Mouse (Mus musculus) gonadal fat pad, adult 2 months (tissue): ENCODE measurements around the gene Defb23. TPM values are rescaled to one million over a fixed set of nuclear protein-coding genes. Genes with fewer than 3 reads are reported as not detected.
"Not testable (repeated sequence)": the region's sequence is repeated elsewhere in the genome, so short reads cannot be mapped to it uniquely, and the experiment has no call there.

Source experiments
- DNase-seq: peaks from one replicate; pipeline ENCODE4 v3.0.0-alpha.2; 2012; ENCODE audit warnings: low read depth
- polyA plus RNA-seq: library from polyadenylated mRNA; depleted of rRNA; stranded (reverse); fragments of >200 nt; gene quantifications from 2 replicates; pipeline ENCODE4 v1.2.3, GENCODE M21; 2012; rRNA removed

The Defb23 gene
- polyA plus RNA-seq, 1 experiment, result 374 TPM

- DNase-seq, result no peak
These were observed 27.2 kb downstream of the Defb23 start for GRCm38 (mm10) chr2:152436983-152437860.

GRCm38 (mm10) chr2:152436405-152436901 lies 28.0 kb downstream of the Defb23 start:
- no peak for DNase-seq

DNA sequence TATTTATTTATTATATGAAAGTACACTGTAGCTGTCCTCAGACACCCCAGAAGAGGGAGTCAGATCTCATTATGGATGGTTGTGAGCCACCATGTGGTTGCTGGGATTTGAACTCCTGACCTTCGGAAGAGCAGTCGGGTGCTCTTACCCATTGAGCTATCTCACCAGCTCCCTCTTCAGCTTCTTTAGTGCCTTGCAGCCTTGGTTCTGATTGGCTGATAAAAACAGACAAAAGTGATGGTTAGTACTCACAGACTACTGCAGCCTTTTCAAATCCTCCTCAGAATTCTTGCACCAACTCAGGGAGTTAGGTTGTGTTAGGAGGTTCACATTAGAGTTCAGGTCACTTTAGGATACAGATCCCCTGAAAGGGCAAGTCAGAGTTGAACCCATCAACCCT lies 35.9 kb downstream of the Defb23 start:
- DNase-seq, result not testable (repeated sequence)

GRCm38 (mm10) chr2:152427493-152427892 lies 36.9 kb downstream of the Defb23 start:
- DNase-seq, result no peak

- no peak for DNase-seq
These were observed 48.6 kb downstream of the Defb23 start for GRCm38 (mm10) chr2:152415786-152416185.

DNA sequence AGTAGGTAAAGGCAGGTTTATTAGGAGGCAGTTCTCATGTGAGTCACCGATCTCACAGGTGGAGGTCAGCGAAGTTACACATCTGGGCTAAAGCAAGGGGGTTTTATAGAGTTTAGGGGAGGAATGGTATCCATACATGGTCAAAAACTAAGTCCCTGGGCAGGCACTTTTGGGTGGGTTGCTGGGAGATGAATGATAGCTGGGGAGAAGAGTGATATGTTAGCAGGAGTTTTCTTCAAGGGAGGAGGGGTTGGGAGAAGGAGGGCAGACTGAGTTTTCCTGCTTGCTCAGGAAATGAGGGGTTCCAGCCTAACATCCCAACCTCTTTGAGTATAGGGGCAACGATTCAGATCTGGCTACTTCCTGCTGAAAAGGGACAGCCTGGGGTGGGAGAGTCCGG lies 49.1 kb downstream of the Defb23 start, which contains the start of gene 6820408C15Rik:
Gene 6820408C15Rik, plus strand, starts transcription at position 301 of the 400 bp plus-strand sequence.
- DNase-seq, result no peak

- no peak for DNase-seq
These were observed 49.7 kb downstream of the Defb23 start, which contains the start of gene Zcchc3 for GRCm38 (mm10) chr2:152414591-152415165. Zcchc3 (minus strand) TSS chr2:152415027.

GRCm38 (mm10) chr2:152413765-152414584 lies 50.4 kb downstream of the Defb23 start:
- no peak for DNase-seq

DNA sequence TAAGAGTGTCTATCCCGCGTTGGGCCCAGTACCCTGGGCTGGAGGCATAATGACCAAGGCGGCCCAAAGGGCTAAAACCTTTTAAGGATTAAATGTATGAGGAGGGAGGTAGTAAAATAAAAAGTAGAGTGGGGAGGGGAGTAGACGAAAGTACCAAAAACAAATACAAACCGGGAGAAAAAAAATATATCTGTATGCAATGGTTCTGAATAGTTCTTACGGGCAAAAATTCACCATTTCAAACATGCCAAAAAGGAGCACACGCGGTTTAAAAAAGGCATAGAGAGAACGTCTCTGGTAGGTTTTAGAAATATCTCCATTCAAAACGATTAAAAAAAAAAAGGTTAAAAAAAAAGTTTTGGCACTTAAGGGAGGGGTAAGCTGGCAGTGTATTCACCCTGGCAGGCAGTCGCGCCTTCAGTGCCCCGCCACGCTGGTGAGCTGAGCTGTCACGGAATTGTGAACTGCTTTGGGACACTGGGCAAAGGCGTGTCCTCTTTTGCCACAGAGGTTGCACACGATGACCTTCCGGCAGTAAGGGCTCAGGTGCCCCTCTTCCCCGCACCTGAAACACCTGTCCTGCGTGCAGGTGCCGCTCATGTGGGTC lies 51.2 kb downstream of the Defb23 start:
- DNase-seq, result no peak

DNA sequence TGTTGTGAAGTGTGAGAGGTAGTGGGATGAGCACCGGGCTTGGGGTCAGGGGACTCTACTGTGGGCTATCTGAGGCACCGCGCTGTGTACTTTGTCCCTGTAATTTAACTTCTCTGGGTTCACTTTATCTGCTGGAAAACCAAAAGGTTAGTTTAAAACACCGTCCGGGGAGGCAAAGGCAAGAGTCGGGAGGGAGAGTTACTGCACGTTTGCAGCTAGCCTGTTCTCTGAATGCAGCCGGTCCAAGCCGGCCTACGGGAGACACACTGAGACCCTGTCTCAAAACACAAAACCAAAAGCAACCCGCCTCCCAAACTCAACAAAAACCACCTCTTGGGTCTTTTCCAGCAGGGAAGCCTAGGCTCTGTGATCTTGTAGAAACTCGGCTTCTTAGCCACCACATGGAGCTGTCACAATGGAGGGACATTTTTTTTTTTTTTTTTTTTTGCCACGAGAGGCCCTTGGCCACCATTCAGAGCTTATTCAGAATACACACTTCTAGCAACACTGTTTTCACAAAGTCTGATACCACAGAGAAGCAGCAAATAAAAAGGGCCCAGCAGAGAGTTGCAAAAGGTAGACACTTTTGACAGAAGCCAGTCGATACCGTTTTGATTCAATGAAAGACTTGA lies 51.8 kb downstream of the Defb23 start:
- no peak for DNase-seq

DNA sequence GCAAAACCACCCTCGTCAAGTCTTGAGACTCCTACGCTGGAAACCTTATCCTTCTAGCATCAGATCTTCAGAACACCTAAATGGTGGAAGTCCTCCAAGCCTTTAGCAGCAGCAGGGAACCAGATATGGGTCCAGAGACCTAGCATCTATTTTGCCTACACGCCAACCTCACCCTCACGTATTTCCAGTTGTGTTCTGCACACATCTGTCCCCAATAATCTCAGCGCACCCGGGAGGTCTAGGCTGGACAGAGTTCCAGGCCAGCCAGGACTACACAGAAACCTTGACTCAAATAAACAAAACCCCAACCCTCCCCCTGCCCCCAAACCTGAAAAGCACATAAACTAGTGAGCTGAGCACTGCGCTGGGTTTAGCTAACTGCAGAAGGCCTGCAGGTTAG lies 52.9 kb downstream of the Defb23 start:
- DNase-seq, result no peak

- no peak for DNase-seq
These were observed 53.4 kb downstream of the Defb23 start for GRCm38 (mm10) chr2:152410971-152411371.

- DNase-seq, result no peak
These were observed 54.6 kb downstream of the Defb23 start for GRCm38 (mm10) chr2:152409781-152410180.

Other genes with a start within 250 kb of the Defb23 start
- gene Csnk2a1, start 237.8 kb downstream of the Defb23 start, polyA plus RNA-seq, result 26.7 and 29.6 TPM in 2 replicates
- gene Tbc1d20, start 170.8 kb downstream of the Defb23 start, polyA plus RNA-seq, result 82.0 and 93.5 TPM in 2 replicates
- 140 and 169 TPM in 2 replicates for gene Rbck1, start 132.0 kb downstream of the Defb23 start, polyA plus RNA-seq
- 3.6 and 4.3 TPM in 2 replicates for gene Trib3, start 120.6 kb downstream of the Defb23 start, polyA plus RNA-seq
- 0.07 and 0.08 TPM in 2 replicates for gene Nrsn2, start 88.0 kb downstream of the Defb23 start, polyA plus RNA-seq
- gene Sox12, start 66.6 kb downstream of the Defb23 start, polyA plus RNA-seq, result 14.0 and 20.1 TPM in 2 replicates
- 4.0 and 5.6 TPM in 2 replicates for gene Zcchc3, start 49.6 kb downstream of the Defb23 start, polyA plus RNA-seq
- gene 6820408C15Rik, start 49.0 kb downstream of the Defb23 start, polyA plus RNA-seq, result 1.5 and 3.9 TPM in 2 replicates
- gene Defb20, start 12.4 kb upstream of the Defb23 start, polyA plus RNA-seq, result 2,505 and 2,619 TPM in 2 replicates
- gene Defb22, start 25.5 kb upstream of the Defb23 start, polyA plus RNA-seq, result 427 and 445 TPM in 2 replicates
- gene Defb26, start 47.1 kb upstream of the Defb23 start, polyA plus RNA-seq, result 162 and 254 TPM in 2 replicates
- gene Defb28, start 53.6 kb upstream of the Defb23 start, polyA plus RNA-seq, result 568 and 1,189 TPM in 2 replicates
- 275 and 317 TPM in 2 replicates for gene Defb29, start 75.5 kb upstream of the Defb23 start, polyA plus RNA-seq
- gene Gm17416, start 104.7 kb upstream of the Defb23 start, polyA plus RNA-seq, result under 0.01 and 893 TPM in 2 replicates
- 358 and 473 TPM in 2 replicates for gene Defb21, start 108.1 kb upstream of the Defb23 start, polyA plus RNA-seq
- 9.6 and 11.3 TPM in 2 replicates for gene Defb19, start 115.7 kb upstream of the Defb23 start, polyA plus RNA-seq
- 162 and 204 TPM in 2 replicates for gene Defb45, start 134.8 kb upstream of the Defb23 start, polyA plus RNA-seq
- 5.4 and 9.0 TPM in 2 replicates for gene Defb36, start 139.7 kb upstream of the Defb23 start, polyA plus RNA-seq
- 6,893 and 7,961 TPM in 2 replicates for gene Defb25, start 158.4 kb upstream of the Defb23 start, polyA plus RNA-seq
- 41.5 and 49.3 TPM in 2 replicates for gene Rem1, start 162.3 kb upstream of the Defb23 start, polyA plus RNA-seq
- 162 and 163 TPM in 2 replicates for gene H13, start 204.8 kb upstream of the Defb23 start, polyA plus RNA-seq
- gene Mcts2, start 222.4 kb upstream of the Defb23 start, polyA plus RNA-seq, result 7.6 and 9.0 TPM in 2 replicates